Mouse (Mus musculus): Measurements from ENCODE around the gene Ubc. TPM values are rescaled to one million over a fixed set of nuclear protein-coding genes. Genes with fewer than 3 reads are reported as not detected.
"Not testable (repeated sequence)": the region's sequence is repeated elsewhere in the genome, so short reads cannot be mapped to it uniquely, and the experiment has no call there.

Ubc gene
- polyA plus RNA-seq, 1 experiment from 2014 or later, result 957 TPM

DNA sequence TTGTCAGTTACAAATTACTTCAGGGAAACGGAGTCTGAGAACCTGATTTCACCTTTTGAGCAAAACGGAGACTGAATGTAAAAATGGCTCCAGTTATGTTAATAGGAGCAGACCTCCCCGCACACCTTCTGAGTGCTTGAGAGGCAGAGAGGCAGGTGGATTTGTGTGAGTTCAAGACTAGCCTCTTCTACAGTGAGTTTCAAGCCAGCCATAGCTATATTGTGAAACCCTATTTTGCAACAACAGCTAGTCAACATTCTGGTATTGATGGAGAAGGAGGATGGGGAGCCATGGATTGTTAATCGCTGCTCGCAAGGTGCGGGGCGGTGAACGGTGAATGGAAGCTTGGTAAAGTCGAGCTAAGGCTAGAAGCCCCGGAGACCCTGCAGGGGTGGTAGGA lies 12.5 kb upstream of the Ubc start:
- Histone ChIP-seq H3K27ac (replicated peaks) (peak overlapping the region; percentile 28; the same call in 1 of the 2 replicates), H3K36me3 (no peaks in the 10 kb centered on the region), H3K27me3 (ENCODE audit: low read depth, poor library complexity, severe bottlenecking) (peaks cover 12% of the 10 kb centered on the region; the same call in 1 of the 2 replicates), H3K9me3 (replicated peaks) (no peaks in the 10 kb centered on the region), H3K4me1 (peaks cover 38% of the 10 kb centered on the region), H3K4me3 (peak overlapping the region; percentile 28; the same call in 1 of the 2 replicates)
- WGBS, result 51% methylated on average over 10 of the region's 10 CpGs
- no peak for DNase-seq (ENCODE audit: low spot score)

DNA sequence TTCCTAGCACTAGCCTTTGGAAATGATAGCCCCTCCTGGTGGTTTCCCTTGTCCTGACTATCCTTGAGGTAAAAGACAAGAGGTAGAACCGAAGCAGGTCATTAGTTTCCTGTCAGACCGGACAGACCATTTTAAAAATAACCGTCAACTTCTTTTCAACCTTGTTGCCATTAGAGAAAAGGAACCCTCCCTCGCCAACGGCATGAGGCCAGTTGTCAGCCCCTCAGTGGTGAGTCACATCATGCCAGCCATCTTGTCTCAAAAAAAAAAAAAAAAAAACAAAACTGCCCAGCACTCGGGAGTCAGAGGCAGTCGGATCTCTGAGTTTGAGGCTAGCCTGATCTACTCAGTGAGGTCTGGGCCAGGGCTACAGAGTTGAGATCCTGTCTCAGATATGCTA lies 10.9 kb upstream of the Ubc start:
- WGBS, result 63% methylated on average over 7 of the region's 7 CpGs

DNA sequence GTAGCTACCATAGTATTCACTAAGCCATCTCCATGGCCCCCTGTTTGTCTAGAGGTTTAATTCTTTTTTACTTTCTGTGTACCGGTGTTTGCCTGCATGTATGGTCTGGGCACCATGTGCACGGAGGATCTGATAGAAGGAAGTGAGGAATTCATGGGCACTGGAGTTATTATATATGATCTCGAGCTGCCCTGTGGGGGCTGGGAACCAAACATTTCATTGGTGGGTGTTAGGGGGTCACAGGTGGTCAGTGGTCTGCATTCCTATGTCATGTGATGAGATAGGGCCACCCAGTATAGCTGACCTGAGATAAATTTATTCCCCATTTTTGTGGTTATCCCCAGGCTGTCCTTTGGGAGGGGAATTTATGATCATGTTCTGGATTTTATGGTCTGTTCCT lies 5.0 kb upstream of the Ubc start:
- DNase-seq (ENCODE audit: low spot score), result no peak
- Histone ChIP-seq H3K9me3 (replicated peaks) (no peaks in the 10 kb centered on the region), H3K36me3 (no peaks in the 10 kb centered on the region), H3K4me1 (peaks cover 41% of the 10 kb centered on the region), H3K27me3 (ENCODE audit: low read depth, poor library complexity, severe bottlenecking) (0 out of 2 replicates have a peak, but pooled peaks cover 5% of the 10 kb centered on the region), H3K27ac (replicated peaks) (peak overlapping the region; percentile 100), H3K4me3 (peak overlapping the region; percentile 45; the same call in 1 of the 2 replicates)
- 52% methylated on average over 3 of the region's 3 CpGs for WGBS

More for the DNA sequence above, 10.9 kb upstream of the Ubc start:
- H3K9me3 ChIP-seq (replicated peaks), result no peaks in the 10 kb centered on the region
- no peak overlapping the region for H3K4me3 ChIP-seq
- no peak for DNase-seq (ENCODE audit: low spot score)
- H3K4me1 ChIP-seq, result peaks cover 26% of the 10 kb centered on the region
- H3K27me3 ChIP-seq (ENCODE audit: low read depth, poor library complexity, severe bottlenecking), result peaks cover 17% of the 10 kb centered on the region; the same call in 1 of the 2 replicates
- H3K27ac ChIP-seq (replicated peaks), result no peak overlapping the region
- H3K36me3 ChIP-seq, result no peaks in the 10 kb centered on the region

DNA sequence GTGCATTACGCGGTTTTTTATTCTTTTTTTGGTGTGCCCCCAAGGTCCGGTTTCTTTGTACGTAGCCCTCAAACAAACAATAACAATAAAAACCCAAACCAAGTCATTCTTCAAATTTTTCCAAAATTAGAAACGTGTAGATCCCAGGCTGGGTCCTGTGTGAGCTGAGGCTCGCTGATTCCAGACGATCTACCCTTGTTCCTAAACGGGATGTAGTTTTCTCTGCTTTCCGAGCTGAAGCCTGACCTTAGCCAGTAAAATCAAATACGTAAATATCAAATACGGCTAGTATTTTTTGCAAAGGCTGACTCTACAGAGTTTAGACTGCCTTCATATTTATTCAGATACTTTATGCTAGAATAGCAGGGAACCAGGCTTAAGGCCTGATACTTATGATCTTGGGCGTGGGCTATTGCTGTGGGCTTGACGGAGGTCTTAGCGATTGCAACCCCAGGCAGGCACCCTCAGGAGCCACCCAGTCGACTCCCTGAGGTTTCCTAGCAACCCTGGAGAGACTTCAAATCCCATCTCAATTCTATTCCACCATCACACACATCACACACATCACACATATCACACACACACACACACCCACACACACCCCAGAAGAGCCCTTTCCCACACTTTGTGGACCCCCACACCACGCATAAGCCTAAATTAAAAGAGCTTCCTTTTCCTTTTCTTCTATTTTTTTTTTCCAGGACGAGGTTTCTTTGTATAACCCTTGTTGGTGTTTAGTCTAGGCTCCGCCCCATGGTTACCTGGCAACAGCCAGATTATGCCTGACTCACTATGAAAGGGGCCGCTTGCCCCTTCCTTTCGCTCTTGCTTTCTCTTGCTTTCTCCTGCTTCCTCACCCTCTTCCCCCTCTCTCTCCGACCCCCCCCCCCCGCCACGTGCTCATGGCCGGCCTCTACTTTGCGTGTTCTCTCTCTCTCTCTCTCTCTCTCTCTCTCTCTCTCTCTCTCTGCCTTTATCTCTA lies 3.9 kb upstream of the Ubc start:
- H3K36me3 ChIP-seq, result no peaks in the 10 kb centered on the region
- peak overlapping the region; percentile 45 for H3K4me3 ChIP-seq
- DNase-seq (ENCODE audit: low spot score), result peak; percentile 94
- H3K27ac ChIP-seq (replicated peaks), result peak overlapping the region; percentile 100
- peaks cover 43% of the 10 kb centered on the region for H3K4me1 ChIP-seq
- 12% methylated on average over 23 of the region's 25 CpGs for WGBS
- no peaks in the 10 kb centered on the region for H3K9me3 ChIP-seq (replicated peaks)
- H3K27me3 ChIP-seq (ENCODE audit: low read depth, poor library complexity, severe bottlenecking), result 0 out of 2 replicates have a peak, but pooled peaks cover 5% of the 10 kb centered on the region

DNA sequence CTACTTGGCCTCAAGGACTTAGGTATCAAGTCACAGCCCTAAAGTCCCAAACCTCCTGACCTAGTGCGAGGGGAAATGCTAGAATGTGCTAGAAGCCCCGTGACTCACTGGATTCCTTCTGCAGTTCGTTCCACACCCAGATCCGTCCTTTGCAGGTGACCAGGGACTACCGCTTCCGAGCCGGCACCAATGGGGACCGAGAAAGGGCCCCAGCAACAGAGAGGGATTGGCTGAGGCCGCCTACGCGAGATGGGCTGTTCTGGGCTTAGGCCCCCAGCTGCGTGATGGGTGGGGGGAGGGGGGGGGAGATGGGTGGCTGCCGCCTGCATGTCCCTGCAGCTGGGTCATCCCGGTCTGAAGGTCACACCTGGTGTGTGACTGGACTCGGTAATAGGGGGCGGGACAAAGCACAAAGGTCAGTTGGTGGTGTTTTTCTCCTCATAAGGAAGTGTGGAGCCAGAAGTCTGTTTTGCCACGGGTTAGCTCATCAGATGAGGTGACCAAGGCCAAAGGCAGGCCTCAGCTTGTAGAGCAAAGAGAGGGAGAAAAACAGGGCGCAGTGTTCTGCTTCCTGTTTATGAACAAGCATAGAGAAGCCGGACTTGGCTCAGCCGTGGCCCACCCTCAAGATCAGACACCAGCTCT lies 3.1 kb upstream of the Ubc start:
- Histone ChIP-seq H3K27ac (replicated peaks) (peak overlapping the region; percentile 100), H3K4me1 (peaks cover 49% of the 10 kb centered on the region), H3K36me3 (peaks cover 7% of the 10 kb centered on the region), H3K4me3 (peak overlapping the region; percentile 45), H3K9me3 (replicated peaks) (no peaks in the 10 kb centered on the region), H3K27me3 (ENCODE audit: low read depth, poor library complexity, severe bottlenecking) (0 out of 2 replicates have a peak, but pooled peaks cover 5% of the 10 kb centered on the region)
- peak; percentile 96 for DNase-seq (ENCODE audit: low spot score)
- 2% methylated on average over 20 of the region's 20 CpGs for WGBS

DNA sequence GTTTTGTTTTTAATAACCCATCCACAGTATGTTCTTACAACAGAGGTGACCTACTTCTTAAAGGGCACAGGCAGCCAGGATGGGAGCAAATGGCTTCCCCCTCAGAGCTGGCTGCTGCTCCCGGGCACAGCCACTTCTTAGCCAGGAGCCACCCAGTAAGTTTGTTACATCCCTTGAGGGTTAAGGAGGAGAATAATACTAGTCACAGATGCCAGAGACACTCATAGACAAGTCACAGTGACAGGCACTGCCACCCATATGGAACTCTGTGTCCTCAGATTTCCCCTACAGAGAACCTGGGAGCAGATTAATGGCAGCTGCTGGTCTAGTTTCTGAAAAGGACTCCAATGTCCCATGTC lies 2.6 kb upstream of the Ubc start:
- Histone ChIP-seq H3K4me1 (peaks cover 50% of the 10 kb centered on the region), H3K4me3 (peak overlapping the region; percentile 45), H3K27ac (replicated peaks) (peak overlapping the region; percentile 100), H3K36me3 (peaks cover 9% of the 10 kb centered on the region), H3K27me3 (ENCODE audit: low read depth, poor library complexity, severe bottlenecking) (0 out of 2 replicates have a peak, but pooled peaks cover 5% of the 10 kb centered on the region), H3K9me3 (replicated peaks) (no peaks in the 10 kb centered on the region)
- DNase-seq (ENCODE audit: low spot score), result no peak
- 61% methylated on average over 1 of the region's 1 CpGs for WGBS

DNA sequence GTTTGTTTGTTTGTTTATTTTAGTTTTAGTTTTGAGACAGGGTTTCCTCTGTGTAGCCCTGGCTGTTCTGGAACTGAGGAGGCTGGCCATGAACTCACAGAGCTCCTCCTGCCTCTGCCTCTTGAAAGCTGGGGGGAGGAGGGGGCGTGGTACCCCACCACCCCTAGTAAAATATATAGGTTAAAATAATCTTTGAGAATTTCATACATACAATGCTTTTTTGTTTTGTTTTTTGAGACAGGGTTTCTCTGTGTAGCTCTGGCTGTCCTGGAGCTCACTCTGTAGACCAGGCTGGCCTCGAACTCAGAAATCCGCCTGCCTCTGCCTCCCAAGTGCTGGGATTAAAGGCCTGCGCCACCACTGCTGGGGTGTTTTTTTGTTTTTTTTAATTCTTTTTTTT lies 2.2 kb upstream of the Ubc start:
- H3K9me3 ChIP-seq (replicated peaks); H3K27me3 ChIP-seq (ENCODE audit: low read depth, poor library complexity, severe bottlenecking); H3K4me3 ChIP-seq; DNase-seq (ENCODE audit: low spot score): not testable (repeated sequence)
- WGBS, result 92% methylated on average over 4 of the region's 4 CpGs
- Histone ChIP-seq H3K27ac (replicated peaks) (peak overlapping the region; percentile 100), H3K4me1 (peaks cover 50% of the 10 kb centered on the region), H3K36me3 (peaks cover 10% of the 10 kb centered on the region)

DNA sequence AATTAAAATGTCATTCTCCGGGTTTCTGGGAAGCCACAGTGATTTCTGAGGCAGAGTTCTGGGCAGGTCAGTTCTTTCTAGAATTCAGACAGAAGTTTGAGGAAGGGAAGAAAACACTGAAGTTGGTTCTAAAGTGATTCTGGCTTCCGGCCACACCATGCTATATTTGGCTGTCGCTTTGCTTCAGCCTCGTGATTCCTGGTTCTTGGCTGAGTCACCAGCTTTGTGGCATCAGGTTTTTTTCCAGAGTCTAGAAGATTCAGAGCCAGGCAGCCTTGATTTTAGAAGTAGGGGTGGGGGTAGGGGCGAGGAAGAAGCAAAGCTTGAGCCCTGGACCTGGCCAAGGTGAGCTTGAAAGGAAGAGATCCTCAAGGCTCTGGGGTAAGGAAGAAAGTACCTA lies 1.6 kb upstream of the Ubc start:
- no peaks in the 10 kb centered on the region for H3K27me3 ChIP-seq (ENCODE audit: low read depth, poor library complexity, severe bottlenecking)
- DNase-seq (ENCODE audit: low spot score), result no peak
- 86% methylated on average over 5 of the region's 5 CpGs for WGBS
- H3K4me3 ChIP-seq, result no peak overlapping the region
- H3K36me3 ChIP-seq, result peaks cover 12% of the 10 kb centered on the region
- H3K27ac ChIP-seq (replicated peaks), result peak overlapping the region; percentile 100
- peaks cover 50% of the 10 kb centered on the region for H3K4me1 ChIP-seq
- H3K9me3 ChIP-seq (replicated peaks), result no peaks in the 10 kb centered on the region

DNA sequence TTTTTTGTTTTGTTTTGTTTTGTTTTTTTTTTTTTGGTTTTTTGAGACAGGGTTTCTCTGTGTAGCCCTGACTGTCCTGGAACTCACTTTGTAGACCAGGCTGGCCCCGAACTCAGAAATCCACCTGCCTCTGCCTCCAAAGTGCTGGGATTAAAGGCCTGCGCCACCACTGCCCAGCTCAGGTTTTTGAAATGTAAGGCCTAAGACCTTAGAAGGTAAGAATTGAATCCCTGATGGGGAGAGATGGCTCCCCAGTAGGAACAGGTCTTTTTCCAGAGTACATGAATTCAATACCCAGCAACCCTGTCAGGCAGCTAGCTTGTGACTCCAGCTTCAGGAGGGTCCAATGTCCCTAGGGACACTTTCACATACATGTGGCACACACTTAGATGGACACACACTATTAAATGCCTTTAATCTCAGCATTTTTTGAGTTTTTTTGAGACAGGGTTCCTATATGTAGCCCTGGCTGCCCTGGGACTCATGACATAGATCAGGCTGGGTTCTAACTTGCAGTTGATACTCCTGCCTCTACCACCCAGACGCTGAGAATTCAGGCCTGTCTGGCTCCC lies 990 bp upstream of the Ubc start:
- 93% methylated on average over 3 of the region's 3 CpGs for WGBS
- DNase-seq (ENCODE audit: low spot score), result no peak
- H3K4me1 ChIP-seq, result peaks cover 50% of the 10 kb centered on the region

DNA sequence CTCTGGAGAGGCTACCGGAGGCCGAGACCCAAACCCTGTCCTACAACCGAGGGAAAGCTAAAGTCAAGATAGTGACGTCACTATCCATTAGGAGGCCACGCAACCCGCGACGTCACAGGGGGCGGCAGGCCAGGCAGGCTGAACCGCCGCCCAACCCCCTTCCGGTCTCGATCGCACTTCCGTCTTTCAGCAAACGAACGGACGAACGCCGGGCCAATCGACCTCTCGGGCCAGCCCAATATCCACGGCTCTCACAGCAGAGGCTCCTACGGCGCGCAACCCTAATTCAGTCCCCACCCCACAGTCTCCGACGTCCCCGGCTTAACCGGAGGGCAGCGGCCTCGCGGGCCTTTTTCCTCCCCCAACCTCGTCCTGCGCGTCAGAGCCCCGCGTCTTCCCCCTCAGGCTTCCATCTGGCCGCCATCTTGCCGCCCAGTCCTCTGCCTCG lies 847 bp downstream of the Ubc start, which contains the start of gene Gm10382:
Gene Gm10382 (plus strand): TSS at position 192 of the 448 bp plus-strand sequence.
- Histone ChIP-seq H3K27me3 (ENCODE audit: low read depth, poor library complexity, severe bottlenecking) (no peaks in the 10 kb centered on the region), H3K4me3 (peak within 1 kb of the TSS; percentile 99), H3K9me3 (replicated peaks) (no peaks in the 10 kb centered on the region), H3K36me3 (peaks cover 32% of the 10 kb centered on the region), H3K27ac (replicated peaks) (peak within 1 kb of the TSS; percentile 100), H3K4me1 (peaks cover 43% of the 10 kb centered on the region)
- WGBS, result under 1% methylated on average over 39 of the region's 41 CpGs
- DNase-seq (ENCODE audit: low spot score), result peak; percentile 79

More for the DNA sequence above, 990 bp upstream of the Ubc start:
- Histone ChIP-seq H3K4me3 (no peak overlapping the region), H3K9me3 (replicated peaks) (no peaks in the 10 kb centered on the region), H3K27ac (replicated peaks) (peak overlapping the region; percentile 100), H3K27me3 (ENCODE audit: low read depth, poor library complexity, severe bottlenecking) (no peaks in the 10 kb centered on the region), H3K36me3 (peaks cover 13% of the 10 kb centered on the region)

DNA sequence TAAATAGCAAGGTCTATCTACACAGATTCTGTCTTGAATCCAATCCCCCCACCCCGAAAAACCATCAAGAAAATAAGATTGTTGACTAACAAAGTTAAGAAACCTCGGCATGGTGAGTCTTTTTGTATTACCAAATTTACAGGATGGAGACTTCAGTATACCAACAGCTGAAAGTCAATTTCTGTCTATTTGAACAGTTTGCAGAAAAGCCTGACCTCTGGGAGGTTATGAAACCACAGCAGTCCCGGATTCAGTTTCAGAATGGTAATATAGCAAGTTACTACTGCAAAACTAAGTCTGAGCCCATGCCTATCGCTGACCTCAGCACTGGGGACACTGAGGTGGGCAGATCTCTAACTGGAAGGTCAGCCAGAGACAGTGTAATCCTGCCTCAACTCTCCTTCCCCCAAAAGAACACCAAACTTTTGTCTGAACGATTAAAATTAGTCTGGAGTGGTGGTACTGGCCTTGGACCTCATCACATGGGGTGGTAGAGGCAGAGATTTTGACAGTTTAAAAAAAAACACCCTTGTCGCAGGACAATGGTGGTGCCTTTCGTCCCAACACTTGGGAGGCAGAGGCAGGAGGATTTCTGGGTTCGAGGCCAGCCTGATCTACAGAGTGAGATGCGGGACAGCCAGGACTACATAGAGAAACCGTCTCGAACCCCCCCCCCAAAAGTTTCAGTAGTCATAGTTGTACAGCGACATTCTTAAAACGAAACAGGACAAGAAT lies 1.5 kb downstream of the Ubc start:
- Histone ChIP-seq H3K27me3 (ENCODE audit: low read depth, poor library complexity, severe bottlenecking) (no peaks in the 10 kb centered on the region), H3K4me1 (peaks cover 36% of the 10 kb centered on the region), H3K9me3 (replicated peaks) (no peaks in the 10 kb centered on the region), H3K36me3 (peaks cover 38% of the 10 kb centered on the region), H3K27ac (replicated peaks) (peak overlapping the region; percentile 100), H3K4me3 (peak overlapping the region; percentile 99)
- no peak for DNase-seq (ENCODE audit: low spot score)
- 30% methylated on average over 13 of the region's 13 CpGs for WGBS

DNA sequence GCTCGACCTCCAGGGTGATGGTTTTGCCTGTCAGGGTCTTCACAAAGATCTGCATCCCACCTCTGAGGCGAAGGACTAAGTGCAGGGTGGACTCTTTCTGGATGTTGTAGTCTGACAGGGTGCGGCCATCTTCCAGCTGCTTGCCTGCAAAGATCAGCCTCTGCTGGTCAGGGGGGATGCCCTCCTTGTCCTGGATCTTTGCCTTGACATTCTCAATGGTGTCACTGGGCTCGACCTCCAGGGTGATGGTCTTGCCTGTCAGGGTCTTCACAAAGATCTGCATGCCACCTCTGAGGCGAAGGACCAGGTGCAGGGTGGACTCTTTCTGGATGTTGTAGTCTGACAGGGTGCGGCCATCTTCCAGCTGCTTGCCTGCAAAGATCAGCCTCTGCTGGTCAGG lies 2.7 kb downstream of the Ubc start:
- 94% methylated on average over 5 of the region's 6 CpGs for WGBS
- H3K27me3 ChIP-seq (ENCODE audit: low read depth, poor library complexity, severe bottlenecking); H3K4me3 ChIP-seq; DNase-seq (ENCODE audit: low spot score); H3K27ac ChIP-seq (replicated peaks); H3K9me3 ChIP-seq (replicated peaks): not testable (repeated sequence)
- H3K4me1 ChIP-seq, result peaks cover 24% of the 10 kb centered on the region
- peaks cover 41% of the 10 kb centered on the region for H3K36me3 ChIP-seq
